Mouse (Mus musculus) stomach, embryonic 14.5 days (tissue): ENCODE results near the gene Sh3d19. TPM values are rescaled to one million over a fixed set of nuclear protein-coding genes. Genes with fewer than 3 reads are reported as not detected.

ENCODE experiments used
- ATAC-seq: fragments of 200-750 bp; cut with Nextera tagmentation; 2 replicates; pipeline ENCODE4 v1.8.0; 2017; ENCODE audit warnings: low read depth, moderate TSS enrichment; ENCODE audit not compliant: insufficient number of reproducible peaks, insufficient read depth, low FRiP score
- H3K27ac ChIP-seq: fragments of 300-500 bp; sonication (generic); 2 replicates; pipeline ENCODE4 v1.5.1; 2014; ENCODE audit warnings: mild to moderate bottlenecking, low read length, moderate library complexity, mixed read lengths
- H3K27me3 ChIP-seq: fragments of 300-500 bp; sonication (generic); 2 replicates; pipeline ENCODE4 v1.6.1; 2014; ENCODE audit warnings: low read length, control low read depth, mixed read lengths; ENCODE audit not compliant: control insufficient read depth, insufficient read depth
- H3K36me3 ChIP-seq: fragments of 300-500 bp; sonication (generic); 2 replicates; pipeline ENCODE4 v1.6.1; 2014; ENCODE audit warnings: mild to moderate bottlenecking, control low read depth, low read length, moderate library complexity, mixed read lengths; ENCODE audit not compliant: control insufficient read depth, insufficient read depth
- H3K4me1 ChIP-seq: fragments of 300-500 bp; sonication (generic); 2 replicates; pipeline ENCODE4 v1.6.1; 2014; ENCODE audit warnings: low read length, control low read depth, mixed read lengths; ENCODE audit not compliant: control insufficient read depth, insufficient read depth
- H3K4me2 ChIP-seq: fragments of 300-500 bp; sonication (generic); replicated peaks from 2 replicates; pipeline ENCODE4 v1.6.1; 2014; ENCODE audit warnings: low read depth, low read length, control low read depth
- H3K4me3 ChIP-seq: fragments of 300-500 bp; sonication (generic); 2 replicates; pipeline ENCODE4 v1.5.1; 2014; ENCODE audit warnings: low read depth, low read length, control low read depth
- H3K9ac ChIP-seq: fragments of 300-500 bp; sonication (generic); replicated peaks from 2 replicates; pipeline ENCODE4 v1.6.1; 2014; ENCODE audit warnings: low read depth, mild to moderate bottlenecking, control low read depth, low read length, moderate library complexity, mixed read lengths
- H3K9me3 ChIP-seq: fragments of 300-500 bp; sonication (generic); 2 replicates; pipeline ENCODE4 v1.6.1; 2016; ENCODE audit warnings: low read depth, low read length, control low read depth; ENCODE audit not compliant: control insufficient read depth
- WGBS: fragments of 180-500 bp; shearing (Covaris S2); extraction: QIAGEN DNeasy Blood & Tissue Kit; methylation state at CpG from one replicate; pipeline ENCODE4 v1.1.7; 2014; 5-methylcytosine and 5-hydroxymethylcytosine counted together
- polyA plus RNA-seq: library from polyadenylated mRNA; unstranded; fragments of >200 nt; fragmentation: Nextera tagmentation; extraction: Ambion mirVana; gene quantifications from 2 replicates; pipeline ENCODE4 v1.2.1, GENCODE M21; 2014

Gene Sh3d19
- polyA plus RNA-seq, 1 experiment from 2014 or later, result 48.1 TPM

DNA sequence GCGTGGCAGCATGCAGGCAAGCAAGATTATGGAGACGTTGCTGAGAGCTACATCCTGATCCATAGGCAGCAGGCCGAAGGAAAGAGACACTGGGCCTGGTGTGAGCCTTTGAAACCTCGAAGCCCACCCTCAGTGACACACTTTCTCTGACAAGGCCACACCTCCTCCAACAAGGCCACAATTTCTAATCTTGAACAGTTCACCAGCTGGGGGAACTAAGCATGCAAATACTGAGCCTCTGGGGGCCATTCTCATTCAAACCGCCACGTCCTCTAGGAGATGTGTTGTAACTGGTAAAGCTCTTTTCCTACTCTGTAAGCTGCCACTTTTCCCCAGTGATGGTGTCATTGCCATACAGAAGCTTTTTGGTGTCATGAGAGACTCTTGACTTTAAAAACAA is 178.2 kb downstream of the Sh3d19 start:
- Histone ChIP-seq H3K9me3 (no peaks in the 10 kb centered on the region), H3K4me3 (no peak overlapping the region), H3K9ac (no peak overlapping the region), H3K27me3 (no peaks in the 10 kb centered on the region), H3K4me1 (no peaks in the 10 kb centered on the region), H3K36me3 (no peaks in the 10 kb centered on the region), H3K27ac (no peak overlapping the region), H3K4me2 (no peak overlapping the region)
- WGBS, result 81% methylated on average over 6 of the region's 6 CpGs
- no peak for ATAC-seq

DNA sequence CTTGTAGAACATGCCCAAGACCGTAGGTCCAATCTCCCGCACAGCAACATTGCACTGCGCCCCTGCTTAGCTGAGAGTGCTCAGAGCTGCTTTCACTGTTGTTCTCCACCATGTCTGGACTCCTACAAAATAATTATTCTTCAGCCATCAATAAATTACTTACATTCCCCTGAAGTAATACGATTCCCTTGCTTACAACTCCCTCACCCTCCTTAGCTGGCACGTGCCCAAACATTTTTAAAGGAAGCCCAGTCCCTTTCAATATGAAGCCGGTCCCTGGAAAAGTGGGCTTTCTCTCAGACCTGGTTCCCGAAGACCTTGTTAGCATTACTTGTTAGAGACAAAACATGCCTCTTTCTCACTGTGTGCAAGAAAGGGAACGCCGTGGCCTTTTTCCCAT is 178.6 kb downstream of the Sh3d19 start:
- no peak overlapping the region for H3K4me2 ChIP-seq
- no peak overlapping the region for H3K9ac ChIP-seq
- H3K36me3 ChIP-seq, result no peaks in the 10 kb centered on the region
- no peak overlapping the region for H3K4me3 ChIP-seq
- H3K27ac ChIP-seq, result no peak overlapping the region
- H3K9me3 ChIP-seq, result no peaks in the 10 kb centered on the region
- no peaks in the 10 kb centered on the region for H3K27me3 ChIP-seq
- WGBS, result 56% methylated on average over 9 of the region's 9 CpGs
- H3K4me1 ChIP-seq, result no peaks in the 10 kb centered on the region
- no peak for ATAC-seq

DNA sequence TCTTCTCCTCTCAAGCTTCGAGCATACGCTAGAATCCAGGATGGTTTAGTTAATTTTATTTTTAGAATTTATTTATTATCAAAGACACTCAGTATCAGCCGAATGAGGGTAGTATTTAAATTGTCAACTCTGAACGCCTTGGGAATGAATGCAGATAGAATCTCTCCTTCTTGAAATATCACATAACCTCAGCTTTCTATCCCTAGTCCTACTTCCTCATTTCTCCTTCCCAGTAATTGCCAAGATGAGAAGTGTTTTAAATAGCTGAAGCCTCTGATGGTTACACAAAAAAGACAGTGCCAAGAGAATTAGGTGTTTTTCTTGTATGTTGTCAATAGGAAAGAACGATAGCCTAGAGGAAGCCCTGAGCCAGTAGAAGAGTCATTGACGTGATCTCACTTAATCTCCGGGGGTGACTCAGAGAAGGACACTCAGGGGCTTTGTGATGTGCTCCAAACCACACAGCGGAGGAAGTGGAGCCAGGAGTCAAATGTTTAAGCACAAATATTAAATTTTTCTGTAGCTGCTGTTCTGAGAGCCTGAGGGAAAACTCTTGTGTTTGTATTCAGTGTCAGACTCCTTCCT is 198.0 kb downstream of the Sh3d19 start:
- Histone ChIP-seq H3K4me1 (no peaks in the 10 kb centered on the region), H3K9me3 (no peaks in the 10 kb centered on the region), H3K4me3 (no peak overlapping the region), H3K27ac (no peak overlapping the region), H3K27me3 (no peaks in the 10 kb centered on the region), H3K36me3 (no peaks in the 10 kb centered on the region), H3K4me2 (no peak overlapping the region), H3K9ac (no peak overlapping the region)
- WGBS, result 72% methylated on average over 8 of the region's 8 CpGs
- no peak for ATAC-seq

DNA sequence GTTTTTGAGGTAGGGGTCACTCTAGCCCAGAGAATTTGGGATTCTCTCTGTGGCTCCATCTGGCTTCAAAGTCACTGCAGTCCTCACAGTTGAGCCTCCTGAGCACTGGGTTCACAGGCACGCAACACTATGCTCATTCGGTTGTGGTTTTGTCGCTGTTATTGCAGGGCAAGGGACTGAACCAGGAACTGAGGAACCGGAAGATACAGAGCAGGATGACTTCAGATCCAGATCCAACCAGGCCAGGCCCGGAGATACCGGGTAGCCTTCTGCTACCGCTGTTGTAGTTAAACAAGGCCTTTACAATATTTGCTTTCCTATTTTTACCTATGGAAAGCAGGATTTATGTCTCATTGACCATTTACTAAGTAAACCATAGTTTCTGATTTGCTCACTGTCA is 208.8 kb downstream of the Sh3d19 start:
- Histone ChIP-seq H3K9ac (no peak overlapping the region), H3K27ac (no peak overlapping the region), H3K9me3 (no peaks in the 10 kb centered on the region), H3K27me3 (no peaks in the 10 kb centered on the region), H3K4me1 (no peaks in the 10 kb centered on the region), H3K36me3 (no peaks in the 10 kb centered on the region), H3K4me3 (no peak overlapping the region), H3K4me2 (no peak overlapping the region)
- no peak for ATAC-seq
- 78% methylated on average over 7 of the region's 7 CpGs for WGBS

Other genes starting within 250 kb of the Sh3d19 start
- 3.8 and 4.3 TPM in 2 replicates for gene Fam160a1, start 153.8 kb upstream of the Sh3d19 start, polyA plus RNA-seq
- gene Glt28d2, start 83.6 kb upstream of the Sh3d19 start, polyA plus RNA-seq, result 2.5 and 3.2 TPM in 2 replicates
- 9.6 and 11.1 TPM in 2 replicates for gene Gm37240, start 83.6 kb upstream of the Sh3d19 start, polyA plus RNA-seq
- 0.36 and 0.55 TPM in 2 replicates for gene Prss48, start 31.4 kb downstream of the Sh3d19 start, polyA plus RNA-seq
- gene Rps3a1, start 171.6 kb downstream of the Sh3d19 start, polyA plus RNA-seq, result 1,494 and 1,548 TPM in 2 replicates